Mouse (Mus musculus) CH12.LX (cell line): ENCODE measurements at regions not wholly inside any gene's neighbourhood (a gene's known extent, or its start where the extent isn't known, plus 50 kb on each side); places are given as distances from the start of the nearest gene placed in this dataset.

Source experiments
- DNase-seq: peaks from one replicate; pipeline ENCODE4 v3.0.0-alpha.2; 2013; ENCODE audit errors: extremely low read depth
- H3K27ac ChIP-seq: 2 replicates; pipeline ENCODE4 v1.5.1; 2012; ENCODE audit warnings: low read depth, mild to moderate bottlenecking, control low read depth, moderate library complexity; ENCODE audit not compliant: insufficient read depth
- H3K27me3 ChIP-seq: replicated peaks from 2 replicates; pipeline ENCODE3; 2012; ENCODE audit warnings: inconsistent platforms
- H3K36me3 ChIP-seq, 2 experiments: replicated peaks in 1 of 2; 2 replicates each; pipeline versions ENCODE3 to v1.6.1; 2012; ENCODE audit warnings: inconsistent platforms in 1 of 2, low read length in 1 of 2, mild to moderate bottlenecking in 1 of 2, mixed read lengths in 1 of 2, moderate library complexity in 1 of 2; ENCODE audit not compliant: control insufficient read depth in 1 of 2, insufficient read depth in 1 of 2
- H3K4me1 ChIP-seq, 2 experiments: 2 replicates each; pipeline ENCODE4 v1.6.1; 2012; ENCODE audit warnings: inconsistent platforms in 1 of 2, moderate library complexity in 1 of 2; ENCODE audit not compliant: insufficient read depth in 2 of 2, control insufficient read depth in 1 of 2
- H3K4me2 ChIP-seq: 2 replicates; pipeline ENCODE4 v1.6.1; 2012; ENCODE audit warnings: low read depth, mild to moderate bottlenecking, control low read depth; ENCODE audit not compliant: poor library complexity, insufficient read depth, severe bottlenecking
- H3K4me3 ChIP-seq, 3 experiments: fragments of 150-350 bp in 1 of 3; sonication (generic) in 1 of 3; replicated peaks in 1 of 3; 2 replicates each; pipeline versions ENCODE3 to v1.5.1; 2011 to 2012; ENCODE audit warnings: low read depth in 2 of 3, low read length in 2 of 3, mild to moderate bottlenecking in 2 of 3, moderate library complexity in 2 of 3, control low read depth in 1 of 3, improper control_type of control experiment in 1 of 3, inconsistent platforms in 1 of 3, mixed read lengths in 1 of 3; ENCODE audit not compliant: poor library complexity in 1 of 3
- H3K79me2 ChIP-seq: replicated peaks from 2 replicates; pipeline ENCODE4 v1.6.1; 2012; ENCODE audit warnings: mild to moderate bottlenecking, moderate library complexity; ENCODE audit not compliant: control insufficient read depth, poor library complexity, insufficient read depth, severe bottlenecking; ENCODE audit errors: extremely low read depth
- H3K9ac ChIP-seq: 2 replicates; pipeline ENCODE4 v1.6.1; 2012; ENCODE audit warnings: low read depth, mild to moderate bottlenecking, control low read depth, moderate library complexity; ENCODE audit not compliant: insufficient read depth
- H3K9me3 ChIP-seq: replicated peaks from 2 replicates; pipeline ENCODE3; 2012; ENCODE audit warnings: low read length, inconsistent platforms, mixed read lengths
- BHLHE40 ChIP-seq: IDR thresholded peaks from 2 replicates; pipeline ENCODE4 v1.6.1; 2011; ENCODE audit warnings: mild to moderate bottlenecking, low read depth, low read length, improper control_type of control experiment
- CHD1 ChIP-seq: IDR thresholded peaks from 2 replicates; pipeline ENCODE4 v1.6.1; 2012; ENCODE audit warnings: low read depth, low read length, improper control_type of control experiment, inconsistent platforms
- CTCF ChIP-seq, 2 experiments: IDR thresholded peaks in 1 of 2; conservative IDR thresholded peaks in 1 of 2; 2 replicates each; pipeline ENCODE4 v1.5.1; 2011 to 2012; ENCODE audit warnings: low read depth in 2 of 2, low read length in 2 of 2, improper control_type of control experiment in 1 of 2, inconsistent platforms in 1 of 2, mild to moderate bottlenecking in 1 of 2, moderate library complexity in 1 of 2
- E2F4 ChIP-seq: IDR thresholded peaks from 2 replicates; pipeline ENCODE4 v1.6.1; 2011; ENCODE audit warnings: low read depth, low read length, improper control_type of control experiment; ENCODE audit not compliant: insufficient replicate concordance
- ELF1 ChIP-seq: IDR thresholded peaks from 2 replicates; pipeline ENCODE4 v1.6.1; 2014; ENCODE audit warnings: low read depth, mild to moderate bottlenecking, inconsistent platforms, low read length, improper control_type of control experiment
- ETS1 ChIP-seq: conservative IDR thresholded peaks from 2 replicates; pipeline ENCODE4 v1.6.1; 2012; ENCODE audit warnings: low read depth, mild to moderate bottlenecking, inconsistent platforms, low read length, improper control_type of control experiment, moderate library complexity
- HCFC1 ChIP-seq: IDR thresholded peaks from 2 replicates; pipeline ENCODE4 v1.6.1; 2012; ENCODE audit warnings: low read depth, mild to moderate bottlenecking, inconsistent platforms, low read length, improper control_type of control experiment
- IRF4 ChIP-seq: IDR thresholded peaks from 2 replicates; pipeline ENCODE4 v1.6.1; 2014; ENCODE audit warnings: low read depth, mild to moderate bottlenecking, inconsistent platforms, low read length, improper control_type of control experiment
- JUND ChIP-seq: conservative IDR thresholded peaks from 2 replicates; pipeline ENCODE4 v1.6.1; 2011; ENCODE audit warnings: low read depth, low read length, improper control_type of control experiment
- MEF2A ChIP-seq: IDR thresholded peaks from 2 replicates; pipeline ENCODE4 v1.6.1; 2014; ENCODE audit warnings: low read depth, mild to moderate bottlenecking, inconsistent platforms, low read length, improper control_type of control experiment, borderline replicate concordance
- MYC ChIP-seq: IDR thresholded peaks from 2 replicates; pipeline ENCODE4 v1.6.1; 2011; ENCODE audit warnings: low read depth, mild to moderate bottlenecking, improper control_type of control experiment, low read length
- NELFE ChIP-seq: IDR thresholded peaks from 2 replicates; pipeline ENCODE4 v1.6.1; 2011; ENCODE audit warnings: low read depth, low read length, improper control_type of control experiment
- POLR2A ChIP-seq: IDR thresholded peaks from 2 replicates; pipeline ENCODE4 v1.6.1; 2011; ENCODE audit warnings: low read depth, mild to moderate bottlenecking, improper control_type of control experiment, low read length
- POLR2AphosphoS2 ChIP-seq: IDR thresholded peaks from 2 replicates; pipeline ENCODE4 v1.6.1; 2011; ENCODE audit warnings: low read depth, low read length, improper control_type of control experiment
- RAD21 ChIP-seq: IDR thresholded peaks from 2 replicates; pipeline ENCODE4 v1.6.1; 2011; ENCODE audit warnings: low read depth, mild to moderate bottlenecking, low read length, improper control_type of control experiment, moderate library complexity
- RCOR1 ChIP-seq: conservative IDR thresholded peaks from 2 replicates; pipeline ENCODE4 v1.6.1; 2012; ENCODE audit warnings: low read depth, mild to moderate bottlenecking, inconsistent platforms, low read length, improper control_type of control experiment
- SMC3 ChIP-seq: IDR thresholded peaks from 2 replicates; pipeline ENCODE4 v1.6.1; 2011; ENCODE audit warnings: low read depth, low read length, improper control_type of control experiment
- TBP ChIP-seq: conservative IDR thresholded peaks from 2 replicates; pipeline ENCODE4 v1.6.1; 2011; ENCODE audit warnings: low read depth, low read length, improper control_type of control experiment
- TCF12 ChIP-seq: IDR thresholded peaks from 2 replicates; pipeline ENCODE4 v1.6.1; 2014; ENCODE audit warnings: low read depth, mild to moderate bottlenecking, inconsistent platforms, low read length, improper control_type of control experiment
- UBTF ChIP-seq: IDR thresholded peaks from 2 replicates; pipeline ENCODE4 v1.6.1; 2012; ENCODE audit warnings: low read depth, mild to moderate bottlenecking, inconsistent platforms, low read length, improper control_type of control experiment, moderate library complexity
- USF1 ChIP-seq: IDR thresholded peaks from 2 replicates; pipeline ENCODE4 v1.6.1; 2014; ENCODE audit warnings: low read depth, mild to moderate bottlenecking, inconsistent platforms, low read length, improper control_type of control experiment
- ZC3H11A ChIP-seq: IDR thresholded peaks from 2 replicates; pipeline ENCODE4 v1.6.1; 2012; ENCODE audit warnings: low read depth, mild to moderate bottlenecking, inconsistent platforms, low read length, improper control_type of control experiment
- dilution Hi-C: fragments of 300-500 bp; cut with MboI; formaldehyde crosslinking; loops from 2 replicates; pipeline ENCODE4 v1.14.3; 2020; ENCODE audit warnings: low sequenced_read_pairs; ENCODE audit not compliant: extremely low pct_unique_long_range_greater_than_20kb, extremely low pct_ligation_motif_present
- in situ Hi-C: fragments of 300-500 bp; cut with MboI; formaldehyde crosslinking; loops from 3 replicates; pipeline ENCODE4 v1.14.3; 2019; ENCODE audit warnings: low sequenced_read_pairs, low pct_ligation_motif_present, low pct_unique_long_range_greater_than_20kb, mixed read lengths

GRCm38 (mm10) chr1:193508271-193508670 is 138.2 kb upstream of the Camk1g start:
- in situ Hi-C loops, result no loop called here
- no peaks in the 10 kb centered on the region for H3K79me2 ChIP-seq
- no peaks in the 10 kb centered on the region for H3K36me3 ChIP-seq
- TF ChIP-seq ZC3H11A (no peak), TCF12 (no peak)
- TF ChIP-seq, all 38 proteins: peak for 0
- Histone ChIP-seq H3K27ac (no peak overlapping the region), H3K4me3 (no peak overlapping the region), H3K9me3 (no peaks in the 10 kb centered on the region), H3K9ac (no peak overlapping the region), H3K4me2 (no peak overlapping the region), H3K27me3 (peaks cover 89% of the 10 kb centered on the region), H3K4me1 (no peaks in the 10 kb centered on the region)
- dilution Hi-C loops, result no loop called here
- DNase-seq, result no peak

- H3K27me3 ChIP-seq, result peaks cover 88% of the 10 kb centered on the region
- H3K9ac ChIP-seq, result no peak overlapping the region
- dilution Hi-C loops, result no loop called here
- no peaks in the 10 kb centered on the region for H3K36me3 ChIP-seq
- in situ Hi-C loops, result no loop called here
- DNase-seq, result no peak
- H3K27ac ChIP-seq, result no peak overlapping the region
- TF ChIP-seq UBTF (no peak), SMC3 (no peak), ETS1 (no peak), RAD21 (no peak), RCOR1 (no peak), HCFC1 (no peak), NELFE (no peak), IRF4 (no peak), POLR2AphosphoS2 (no peak), CTCF (conservative IDR thresholded peaks at IDR 0.05 in 1 of 2, IDR thresholded peaks at IDR 0.05 in 1 of 2; ENCODE audit: low read depth in 2 of 2, low read length in 2 of 2) (no peak), CHD1 (no peak), MYC (no peak), TBP (no peak), BHLHE40 (no peak), MEF2A (no peak), E2F4 (no peak), ELF1 (no peak), POLR2A (no peak), JUND (no peak), USF1 (no peak)
- H3K4me2 ChIP-seq, result no peak overlapping the region
- H3K4me1 ChIP-seq, result no peaks in the 10 kb centered on the region
- H3K4me3 ChIP-seq, result no peak overlapping the region
- H3K9me3 ChIP-seq, result no peaks in the 10 kb centered on the region
- no peaks in the 10 kb centered on the region for H3K79me2 ChIP-seq
Measured at GRCm38 (mm10) chr1:193506991-193507390, 136.9 kb upstream of the Camk1g start.
